Comparison of ENCODE assay signal across 9 mouse cellular contexts in genomic region chr4:138217441-138217840, GRCm38 (mm10). TPM values are rescaled to one million over a fixed set of nuclear protein-coding genes. Genes with fewer than 3 reads are reported as not detected.
DNase-seq lines count a peak whose midpoint lies in the region; ATAC-seq and TF ChIP-seq lines count a peak whose summit lies in the region.
"Had no signal": no experiment of that assay in that cellular context is flagged by ENCODE, and none has a peak within 500 bp of the region (broad histone marks: within the 10 kb centered on the region; RNA-seq: fewer than 3 reads in every experiment).

No protein-coding gene starts in this region.

- DNase-seq in embryo, embryonic 10.5 days (ENCODE audit: low spot score): peak; percentile 28
- DNase-seq in embryo, embryonic 11 days: no peak
- DNase-seq in thymus, postnatal 25 days: peak; percentile 61
- no peak for DNase-seq in thymus, postnatal 36 days
- DNase-seq in retina, postnatal 1 day: no peak

- TF ChIP-seq CTCF in small intestine, adult 2 months (IDR thresholded peaks at IDR 0.05; ENCODE audit: extremely low read depth, insufficient read length, insufficient replicate concordance, low read depth, low read length): no peak

- H3K9ac ChIP-seq in heart, embryonic 15.5 days: peak overlapping the region; percentile 96
- peak overlapping the region; percentile 98 for H3K9ac ChIP-seq in liver, embryonic 12.5 days

- ATAC-seq in heart, embryonic 15.5 days (replicated peaks; ENCODE audit: insufficient number of reproducible peaks, insufficient read depth, low FRiP score, low read depth): peak; percentile 17; the same call in 1 of the 2 replicates
- ATAC-seq in liver, embryonic 12.5 days: peak; percentile 22; the same call in 1 of the 2 replicates

- peak overlapping the region; percentile 93 for H3K4me3 ChIP-seq in heart, embryonic 15.5 days
- H3K4me3 ChIP-seq in liver, embryonic 12.5 days: peak overlapping the region; percentile 88
- H3K4me3 ChIP-seq in small intestine, adult 2 months (ENCODE audit: low read depth, low read length): peak overlapping the region; percentile 95

- no peaks in the 10 kb centered on the region for H3K9me3 ChIP-seq in heart, embryonic 15.5 days (replicated peaks)
- H3K9me3 ChIP-seq in liver, embryonic 12.5 days (replicated peaks): no peaks in the 10 kb centered on the region

- peaks cover 5% of the 10 kb centered on the region for H3K36me3 ChIP-seq in heart, embryonic 15.5 days
- H3K36me3 ChIP-seq in liver, embryonic 12.5 days: peaks cover 33% of the 10 kb centered on the region
- H3K36me3 ChIP-seq in small intestine, adult 2 months (ENCODE audit: control insufficient read depth, insufficient read depth, low read length): peaks cover 5% of the 10 kb centered on the region

- H3K4me1 ChIP-seq in heart, embryonic 15.5 days (replicated peaks): peaks cover 40% of the 10 kb centered on the region
- H3K4me1 ChIP-seq in liver, embryonic 12.5 days: peaks cover 54% of the 10 kb centered on the region
- H3K4me1 ChIP-seq in small intestine, adult 2 months (ENCODE audit: control insufficient read depth, insufficient read depth, insufficient read length, low read length): peaks cover 8% of the 10 kb centered on the region

- WGBS in heart, embryonic 15.5 days: under 1% methylated on average over 36 of the region's 36 CpGs
- WGBS in liver, embryonic 12.5 days (ENCODE audit: insufficient replicate concordance): 1% methylated on average over 36 of the region's 36 CpGs
- under 1% methylated on average over 36 of the region's 36 CpGs for WGBS in small intestine, adult 2 months

- peak overlapping the region; percentile 93 for H3K27ac ChIP-seq in heart, embryonic 15.5 days
- peak overlapping the region; percentile 98 for H3K27ac ChIP-seq in liver, embryonic 12.5 days
- peak overlapping the region; percentile 85 for H3K27ac ChIP-seq in small intestine, adult 2 months (ENCODE audit: insufficient read depth, low read depth, low read length)

- H3K27me3 ChIP-seq in heart, embryonic 15.5 days: no peaks in the 10 kb centered on the region
- no peaks in the 10 kb centered on the region for H3K27me3 ChIP-seq in liver, embryonic 12.5 days (replicated peaks)
- H3K27me3 ChIP-seq in small intestine, adult 2 months (ENCODE audit: control insufficient read depth, insufficient read depth, low read length): no peaks in the 10 kb centered on the region
- H3K27me3 ChIP-seq: Patski had no signal

- H3K4me2 ChIP-seq in heart, embryonic 15.5 days: peak overlapping the region; percentile 74
- H3K4me2 ChIP-seq in liver, embryonic 12.5 days: peak overlapping the region; percentile 84

- no peak for TF ChIP-seq POLR2A in small intestine, adult 2 months (IDR thresholded peaks at IDR 0.05; ENCODE audit: low read depth, low read length)

RNA-seq across cellular contexts. Expression of gene Hp1bp3, which starts 1.3 kb away (rescaled TPM):
- polyA plus RNA-seq in heart, embryonic 15.5 days (2015; fragmentation: Nextera tagmentation; extraction: Ambion mirVana): 96.1 and 97.9 TPM in 2 replicates
- polyA plus RNA-seq in liver, embryonic 12.5 days (2016; fragmentation: Nextera tagmentation; extraction: Ambion mirVana): 48.2 and 50.1 TPM in 2 replicates
- polyA plus RNA-seq in small intestine, adult 2 months (2012; rRNA removed): 8.4 and 19.6 TPM in 2 replicates

RNA-seq across cellular contexts. Expression of gene Sh2d5, which starts 32.8 kb away (rescaled TPM):
- 0.31 and 0.36 TPM in 2 replicates for polyA plus RNA-seq in heart, embryonic 15.5 days (2015; fragmentation: Nextera tagmentation; extraction: Ambion mirVana)
- polyA plus RNA-seq in liver, embryonic 12.5 days (2016; fragmentation: Nextera tagmentation; extraction: Ambion mirVana): 0.61 and 0.87 TPM in 2 replicates
- 0.41 and 0.79 TPM in 2 replicates for polyA plus RNA-seq in small intestine, adult 2 months (2012; rRNA removed)

RNA-seq across cellular contexts. Expression of gene Kif17, which starts 32.8 kb away (rescaled TPM):
- polyA plus RNA-seq in heart, embryonic 15.5 days (2015; fragmentation: Nextera tagmentation; extraction: Ambion mirVana): 0.57 and 1.2 TPM in 2 replicates
- polyA plus RNA-seq in liver, embryonic 12.5 days (2016; fragmentation: Nextera tagmentation; extraction: Ambion mirVana): 0.26 and 0.37 TPM in 2 replicates
- 0.11 and 0.19 TPM in 2 replicates for polyA plus RNA-seq in small intestine, adult 2 months (2012; rRNA removed)

Comparison
In these comparisons a context has a peak if more than half of its experiments do, and no peak if none do; other contexts are left out.
1. DNase-seq: peak in embryo, embryonic 10.5 days (single experiment) and thymus, postnatal 25 days (single experiment); none in embryo, embryonic 11 days (single experiment), thymus, postnatal 36 days (0 of 2) and retina, postnatal 1 day (single experiment).
2. Peak in every context shown above with its lines, with median percentiles within 50 percentile points of each other: H3K27ac ChIP-seq and H3K4me3 ChIP-seq.